Mouse (Mus musculus) heart, embryonic 14.5 days (tissue): Measurements from ENCODE around the gene Rpl10-ps3. TPM values are rescaled to one million over a fixed set of nuclear protein-coding genes. Genes with fewer than 3 reads are reported as not detected.

Source experiments
- ATAC-seq: fragments of 200-750 bp; cut with Nextera tagmentation; 2 replicates; pipeline ENCODE4 v1.8.0; 2017; ENCODE audit warnings: low read depth, moderate TSS enrichment; ENCODE audit not compliant: insufficient number of reproducible peaks, insufficient read depth, low FRiP score
- H3K27ac ChIP-seq, 2 experiments: fragments of 200-500 bp in 1 of 2; fragments of 300-500 bp in 1 of 2; sonication (generic) in 1 of 2; replicated peaks in 1 of 2; 2 replicates each; pipeline ENCODE4 v1.5.1; 2012 to 2014; ENCODE audit warnings: low read depth in 2 of 2, low read length in 2 of 2, control low read depth in 1 of 2, mild to moderate bottlenecking in 1 of 2, mixed read lengths in 1 of 2; ENCODE audit not compliant: control insufficient read depth in 1 of 2, insufficient read depth in 1 of 2
- H3K27me3 ChIP-seq: fragments of 300-500 bp; sonication (generic); 2 replicates; pipeline ENCODE4 v1.6.1; 2014; ENCODE audit warnings: mild to moderate bottlenecking, low read length, control low read depth; ENCODE audit not compliant: control insufficient read depth, insufficient read depth
- H3K36me3 ChIP-seq: fragments of 300-500 bp; sonication (generic); 2 replicates; pipeline ENCODE4 v1.6.1; 2014; ENCODE audit warnings: mild to moderate bottlenecking, control low read depth, low read length, mixed read lengths; ENCODE audit not compliant: control insufficient read depth, insufficient read depth
- H3K4me1 ChIP-seq, 2 experiments: fragments of 200-500 bp in 1 of 2; fragments of 300-500 bp in 1 of 2; sonication (generic) in 1 of 2; 2 replicates each; pipeline ENCODE4 v1.6.1; 2012 to 2014; ENCODE audit warnings: low read length in 2 of 2, control low read depth in 1 of 2, mixed read lengths in 1 of 2; ENCODE audit not compliant: control insufficient read depth in 2 of 2, insufficient read depth in 2 of 2
- H3K4me2 ChIP-seq: fragments of 300-500 bp; sonication (generic); 2 replicates; pipeline ENCODE4 v1.6.1; 2014; ENCODE audit warnings: mild to moderate bottlenecking, low read length
- H3K4me3 ChIP-seq, 2 experiments: fragments of 200-500 bp in 1 of 2; fragments of 300-500 bp in 1 of 2; sonication (generic) in 1 of 2; 2 replicates each; pipeline ENCODE4 v1.5.1; 2012 to 2014; ENCODE audit warnings: low read length in 2 of 2, mild to moderate bottlenecking in 2 of 2, control low read depth in 1 of 2, low read depth in 1 of 2, moderate library complexity in 1 of 2; ENCODE audit not compliant: control insufficient read depth in 1 of 2, insufficient read depth in 1 of 2
- H3K9ac ChIP-seq: fragments of 300-500 bp; sonication (generic); 2 replicates; pipeline ENCODE4 v1.6.1; 2014; ENCODE audit warnings: mild to moderate bottlenecking, low read length
- H3K9me3 ChIP-seq: fragments of 300-500 bp; sonication (generic); 2 replicates; pipeline ENCODE4 v1.6.1; 2016; ENCODE audit warnings: low read length, control low read depth; ENCODE audit not compliant: control insufficient read depth
- WGBS: fragments of 180-500 bp; shearing (Covaris S2); extraction: QIAGEN DNeasy Blood & Tissue Kit; methylation state at CpG from one replicate; pipeline ENCODE4 v1.1.7; 2014; 5-methylcytosine and 5-hydroxymethylcytosine counted together
- polyA plus RNA-seq: library from polyadenylated mRNA; unstranded; fragments of >200 nt; fragmentation: Nextera tagmentation; extraction: Ambion mirVana; gene quantifications from 2 replicates; pipeline ENCODE4 v1.2.1, GENCODE M21; 2014

Gene Rpl10-ps3
- polyA plus RNA-seq = 290 and 358 TPM in 2 replicates

- Histone ChIP-seq H3K27me3 (no peaks in the 10 kb centered on the region), H3K9ac (no peak within 1 kb of the TSS), H3K36me3 (no peaks in the 10 kb centered on the region), H3K27ac (no peak within 1 kb of the TSS), H3K4me2 (no peak within 1 kb of the TSS), H3K4me1 (no peaks in the 10 kb centered on the region), H3K9me3 (no peaks in the 10 kb centered on the region), H3K4me3 (no peak within 1 kb of the TSS)
- 90% methylated on average over 7 of the region's 13 CpGs for WGBS
- ATAC-seq = no peak
These were observed at the start of gene Rpl10-ps3 for GRCm38 (mm10) chr9:50344868-50345267. Gene Rpl10-ps3, minus strand, starts transcription at chr9:50344968.

GRCm38 (mm10) chr9:50375598-50375997 is 30.8 kb upstream of the Rpl10-ps3 start:
- Histone ChIP-seq H3K4me2 (no peak overlapping the region), H3K9me3 (no peaks in the 10 kb centered on the region), H3K9ac (no peak overlapping the region), H3K4me3 (no peak overlapping the region), H3K27me3 (no peaks in the 10 kb centered on the region), H3K4me1 (no peaks in the 10 kb centered on the region), H3K27ac (no peak overlapping the region), H3K36me3 (no peaks in the 10 kb centered on the region)
- WGBS = 35% methylated on average over 6 of the region's 6 CpGs
- no peak for ATAC-seq

DNA sequence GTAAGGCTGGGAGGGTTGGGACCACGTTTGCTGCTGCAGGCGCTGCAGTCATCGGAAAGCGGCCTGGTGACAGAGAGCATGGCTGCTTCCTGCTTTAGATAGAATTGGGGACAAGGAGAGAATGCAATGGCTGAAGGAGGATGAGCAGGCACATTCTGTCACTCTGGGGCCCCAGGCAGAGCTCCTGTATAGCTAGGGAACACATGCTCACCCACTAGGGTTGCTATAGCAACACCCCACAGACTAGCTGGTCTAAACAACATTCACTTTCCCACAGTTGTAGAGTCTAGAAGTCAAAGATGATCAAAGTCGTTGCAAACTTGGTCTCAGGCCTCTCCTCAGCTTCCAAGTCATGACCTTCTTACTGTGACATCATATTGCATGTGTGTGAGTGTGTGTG is 29.9 kb upstream of the Rpl10-ps3 start:
- Histone ChIP-seq H3K9me3 (no peaks in the 10 kb centered on the region), H3K27ac (no peak overlapping the region), H3K36me3 (no peaks in the 10 kb centered on the region), H3K4me1 (no peaks in the 10 kb centered on the region), H3K4me2 (no peak overlapping the region), H3K9ac (no peak overlapping the region), H3K27me3 (no peaks in the 10 kb centered on the region), H3K4me3 (no peak overlapping the region)
- no peak for ATAC-seq
- 66% methylated on average over 5 of the region's 5 CpGs for WGBS

DNA sequence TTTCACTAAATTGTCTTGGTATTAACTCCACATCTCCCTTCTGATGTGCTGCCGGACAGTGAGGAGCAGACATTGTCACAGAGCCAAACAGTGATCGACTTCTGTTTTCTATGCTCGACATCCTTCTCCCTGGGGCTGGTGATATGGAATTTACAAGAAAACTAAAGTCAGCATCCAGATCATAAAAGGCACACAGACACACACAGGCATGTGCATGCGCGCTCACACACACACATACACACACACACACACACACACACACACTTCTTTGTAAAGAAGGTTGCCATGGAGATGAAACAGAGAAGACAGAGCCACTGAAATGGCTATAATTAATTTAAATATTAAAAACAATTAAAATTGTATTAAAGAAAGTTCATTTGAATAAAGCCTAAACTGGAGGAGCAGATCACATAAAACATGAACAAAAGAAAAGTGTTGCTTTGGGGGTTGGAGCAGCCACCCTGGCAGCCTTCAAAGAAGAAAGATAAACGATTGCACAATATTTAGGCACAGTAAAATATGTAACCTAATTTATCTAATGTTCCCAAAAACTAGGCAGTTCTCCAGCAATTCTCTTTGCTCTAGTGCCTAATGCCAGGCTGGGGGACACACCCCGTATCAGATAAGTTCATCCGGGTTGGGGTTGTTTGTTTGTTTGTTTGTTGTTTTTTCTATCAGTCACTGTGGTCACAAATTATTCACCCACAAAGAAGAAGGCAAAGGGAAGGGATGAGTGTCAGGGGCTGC is 24.0 kb upstream of the Rpl10-ps3 start:
- Histone ChIP-seq H3K4me3 (no peak overlapping the region), H3K27ac (no peak overlapping the region), H3K27me3 (no peaks in the 10 kb centered on the region), H3K9ac (no peak overlapping the region), H3K4me1 (no peaks in the 10 kb centered on the region; a peak in 1 of 4 replicates), H3K36me3 (no peaks in the 10 kb centered on the region), H3K9me3 (no peaks in the 10 kb centered on the region), H3K4me2 (no peak overlapping the region)
- WGBS = 78% methylated on average over 8 of the region's 8 CpGs
- ATAC-seq = no peak

- Histone ChIP-seq H3K4me2 (no peak overlapping the region), H3K36me3 (no peaks in the 10 kb centered on the region), H3K9me3 (no peaks in the 10 kb centered on the region), H3K4me3 (no peak overlapping the region), H3K27me3 (no peaks in the 10 kb centered on the region), H3K9ac (no peak overlapping the region), H3K4me1 (no peaks in the 10 kb centered on the region; a peak in 1 of 4 replicates), H3K27ac (no peak overlapping the region)
- no peak for ATAC-seq
- 68% methylated on average over 11 of the region's 11 CpGs for WGBS
These were observed 20.5 kb upstream of the Rpl10-ps3 start for GRCm38 (mm10) chr9:50365059-50365780.

DNA sequence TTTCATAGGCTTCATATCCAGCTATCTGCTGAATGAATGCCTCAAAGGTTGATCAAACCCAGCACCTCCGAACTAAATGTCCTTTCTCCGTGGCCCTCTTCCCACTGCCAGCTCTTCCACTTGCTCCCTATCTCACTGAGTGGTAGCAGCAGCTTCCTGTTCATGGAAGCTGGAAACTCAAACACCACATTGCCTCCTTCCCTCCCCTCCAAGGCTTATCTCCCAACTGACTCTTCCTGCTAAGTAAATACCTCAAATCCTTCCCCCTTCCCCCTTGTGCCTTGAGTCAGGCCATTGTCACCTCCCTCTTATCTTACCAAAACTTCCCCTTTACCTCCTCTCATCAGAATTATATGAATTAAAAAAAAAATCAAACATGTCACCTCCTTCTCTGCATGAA is 19.2 kb upstream of the Rpl10-ps3 start:
- H3K27me3 ChIP-seq = no peaks in the 10 kb centered on the region
- no peak for ATAC-seq
- 39% methylated on average over 2 of the region's 2 CpGs for WGBS
- no peak overlapping the region for H3K9ac ChIP-seq
- no peaks in the 10 kb centered on the region; a peak in 1 of 4 replicates for H3K4me1 ChIP-seq
- no peaks in the 10 kb centered on the region for H3K9me3 ChIP-seq
- no peak overlapping the region for H3K4me3 ChIP-seq
- H3K4me2 ChIP-seq = no peak overlapping the region
- H3K27ac ChIP-seq = no peak overlapping the region
- no peaks in the 10 kb centered on the region for H3K36me3 ChIP-seq

DNA sequence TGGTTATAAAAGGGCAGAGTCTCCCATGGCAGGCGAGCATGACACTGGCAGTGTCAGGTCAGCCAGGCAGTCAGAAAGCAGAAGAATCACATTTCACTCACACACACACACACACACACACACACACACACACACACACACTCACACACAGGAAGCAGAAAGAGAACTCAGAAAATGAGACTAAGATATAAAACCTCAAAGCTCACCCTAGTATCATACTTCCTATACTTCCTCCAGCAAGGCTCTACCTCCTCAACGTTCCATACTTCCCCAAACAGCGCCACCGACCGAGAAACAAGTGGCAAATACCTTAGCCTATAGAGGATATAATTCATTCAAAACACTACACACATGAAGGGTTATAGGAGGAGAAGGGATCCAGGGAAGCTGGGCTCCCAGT is 18.5 kb upstream of the Rpl10-ps3 start:
- Histone ChIP-seq H3K4me1 (no peaks in the 10 kb centered on the region; a peak in 1 of 4 replicates), H3K4me3 (no peak overlapping the region), H3K9ac (no peak overlapping the region), H3K36me3 (no peaks in the 10 kb centered on the region), H3K4me2 (no peak overlapping the region), H3K9me3 (no peaks in the 10 kb centered on the region), H3K27me3 (no peaks in the 10 kb centered on the region), H3K27ac (no peak overlapping the region; a peak in 1 of 4 replicates)
- WGBS = 63% methylated on average over 5 of the region's 5 CpGs
- ATAC-seq = no peak
